19 mouse cellular contexts compared by ENCODE assay signal in the genomic region with DNA sequence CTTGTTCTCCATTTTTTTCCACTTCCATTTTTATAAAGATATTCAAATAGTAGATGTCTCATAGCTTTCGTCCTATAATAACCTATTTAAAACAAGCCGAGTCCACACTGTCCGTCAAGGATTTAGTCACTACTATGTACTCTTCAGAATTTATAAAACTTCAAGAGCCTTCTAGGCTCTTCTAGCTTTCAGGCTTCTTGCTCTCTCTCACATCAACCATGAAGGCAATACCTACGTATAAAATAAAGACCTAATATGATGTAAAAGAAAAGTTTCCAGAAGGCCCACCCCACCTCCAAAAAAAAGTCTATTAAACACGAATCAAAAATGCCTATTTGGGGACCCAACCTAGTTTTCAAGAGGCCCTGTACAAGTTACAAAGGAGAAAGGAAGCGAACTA. TPM values are rescaled to one million over a fixed set of nuclear protein-coding genes. Genes with fewer than 3 reads are reported as not detected.
DNase-seq lines count a peak whose midpoint lies in the region; ATAC-seq and TF ChIP-seq lines count a peak whose summit lies in the region.
"Had no signal": no experiment of that assay in that cellular context is flagged by ENCODE, and none has a peak within 500 bp of the region (broad histone marks: within the 10 kb centered on the region; RNA-seq: fewer than 3 reads in every experiment).

No protein-coding gene starts in this region.

- H3K9ac ChIP-seq in forebrain, embryonic 15.5 days (replicated peaks) = no peak overlapping the region
- no peak overlapping the region for H3K9ac ChIP-seq in lung, postnatal 0 days (replicated peaks; ENCODE audit: low read depth)
- H3K9ac ChIP-seq in intestine, postnatal 0 days (ENCODE audit: low read depth, low read length) = peak overlapping the region; percentile 84
- H3K9ac ChIP-seq in stomach, postnatal 0 days (ENCODE audit: low read length) = 0 out of 2 replicates have a peak overlapping the region, but pooled peaks have one; percentile 66

- 0 out of 2 replicates have a peak overlapping the region, but pooled peaks have one; percentile 81 for H3K4me3 ChIP-seq in forebrain, embryonic 10.5 days
- H3K4me3 ChIP-seq in forebrain, embryonic 15.5 days = no peak overlapping the region
- H3K4me3 ChIP-seq in lung, postnatal 0 days (ENCODE audit: low read depth, low read length) = 0 out of 2 replicates have a peak overlapping the region, but pooled peaks have one; percentile 57
- H3K4me3 ChIP-seq in intestine, postnatal 0 days (ENCODE audit: low read depth, low read length) = peak overlapping the region; percentile 73
- peak overlapping the region; percentile 62 for H3K4me3 ChIP-seq in stomach, postnatal 0 days (ENCODE audit: low read depth, low read length)

- TF ChIP-seq EP300 in lung, postnatal 0 days (IDR thresholded peaks at IDR 0.05) = no peak
- TF ChIP-seq EP300 in stomach, postnatal 0 days (optimal IDR thresholded peaks at IDR 0.05) = no peak

- H3K27ac ChIP-seq in forebrain, embryonic 10.5 days = no peak overlapping the region
- no peak overlapping the region for H3K27ac ChIP-seq in forebrain, embryonic 15.5 days (replicated peaks)
- no peak overlapping the region for H3K27ac ChIP-seq in lung, postnatal 0 days (ENCODE audit: low read length)
- 0 out of 2 replicates have a peak overlapping the region, but pooled peaks have one; percentile 85 for H3K27ac ChIP-seq in intestine, postnatal 0 days (ENCODE audit: low read depth, low read length)
- no peak overlapping the region for H3K27ac ChIP-seq in stomach, postnatal 0 days (replicated peaks)
- H3K27ac ChIP-seq: forebrain, embryonic 13.5 days; gastrocnemius, adult 2 months; hindbrain, embryonic 13.5 days; left cerebral cortex, adult 2 months had no signal

- no peak for TF ChIP-seq CTCF in lung, postnatal 0 days (IDR thresholded peaks at IDR 0.05)
- no peak for TF ChIP-seq CTCF in intestine, postnatal 0 days (IDR thresholded peaks at IDR 0.05; ENCODE audit: low read depth)
- TF ChIP-seq CTCF in stomach, postnatal 0 days (IDR thresholded peaks at IDR 0.05; ENCODE audit: low read depth) = no peak

- H3K4me1 ChIP-seq in forebrain, embryonic 10.5 days = peaks cover 17% of the 10 kb centered on the region
- peaks cover 5% of the 10 kb centered on the region for H3K4me1 ChIP-seq in forebrain, embryonic 15.5 days
- H3K4me1 ChIP-seq in lung, postnatal 0 days (ENCODE audit: insufficient read depth, low read depth, low read length) = peaks cover 3% of the 10 kb centered on the region; the same call in 1 of the 2 replicates
- H3K4me1 ChIP-seq in intestine, postnatal 0 days (replicated peaks; ENCODE audit: control insufficient read depth, insufficient read depth, low read length) = no peaks in the 10 kb centered on the region; the same call in 1 of the 2 replicates
- H3K4me1 ChIP-seq in stomach, postnatal 0 days (replicated peaks; ENCODE audit: control insufficient read depth, insufficient read depth) = no peaks in the 10 kb centered on the region

- WGBS in forebrain, embryonic 10.5 days = 66% methylated on average over 6 of the region's 6 CpGs
- 69% methylated on average over 6 of the region's 6 CpGs for WGBS in forebrain, embryonic 15.5 days
- 55% methylated on average over 6 of the region's 6 CpGs for WGBS in lung, postnatal 0 days
- 38% methylated on average over 6 of the region's 6 CpGs for WGBS in intestine, postnatal 0 days
- 58% methylated on average over 6 of the region's 6 CpGs for whole genome bisulfite sequencing in stomach, postnatal 0 days

- intact Hi-C loops in left cerebral cortex, postnatal 25 days (cut with DNase I) = loop anchor here (5.0 kb wide), 1 partner anchor 190 kb away; no protein-coding TSS in a partner anchor

- no peak for DNase-seq in forebrain, embryonic 10.5 days (ENCODE audit: extremely low spot score, low spot score)
- no peak for DNase-seq in lung, postnatal 0 days (ENCODE audit: low spot score)
- no peak for DNase-seq in lung, postnatal 36 days
- DNase-seq in stomach, postnatal 0 days (ENCODE audit: low spot score) = no peak
- no peak for DNase-seq in left cerebral cortex, postnatal 25 days (ENCODE audit: low spot score in 2 of 2)
- DNase-seq in left cerebral cortex, adult 18-20 months (ENCODE audit: low spot score in 2 of 2) = no peak
- DNase-seq: gastrocnemius, adult 2 months; right cerebral cortex, postnatal 25 days had no signal

- no peaks in the 10 kb centered on the region for H3K9me3 ChIP-seq in forebrain, embryonic 10.5 days
- no peaks in the 10 kb centered on the region for H3K9me3 ChIP-seq in forebrain, embryonic 15.5 days
- H3K9me3 ChIP-seq in lung, postnatal 0 days (ENCODE audit: low read length) = no peaks in the 10 kb centered on the region
- no peaks in the 10 kb centered on the region for H3K9me3 ChIP-seq in intestine, postnatal 0 days (ENCODE audit: control insufficient read depth)
- H3K9me3 ChIP-seq in stomach, postnatal 0 days (ENCODE audit: control insufficient read depth, low read length) = no peaks in the 10 kb centered on the region
- H3K9me3 ChIP-seq: forebrain, embryonic 13.5 days; hindbrain, embryonic 13.5 days had no signal

- H3K36me3 ChIP-seq in forebrain, embryonic 10.5 days (replicated peaks) = no peaks in the 10 kb centered on the region
- H3K36me3 ChIP-seq in forebrain, embryonic 15.5 days = no peaks in the 10 kb centered on the region
- no peaks in the 10 kb centered on the region for H3K36me3 ChIP-seq in lung, postnatal 0 days (ENCODE audit: insufficient read depth, low read length)
- no peaks in the 10 kb centered on the region for H3K36me3 ChIP-seq in intestine, postnatal 0 days (ENCODE audit: control insufficient read depth, insufficient read depth)
- no peaks in the 10 kb centered on the region for H3K36me3 ChIP-seq in stomach, postnatal 0 days (ENCODE audit: control insufficient read depth, insufficient read depth, low read length)
- H3K36me3 ChIP-seq: hindbrain, embryonic 13.5 days had no signal

- peaks cover 54% of the 10 kb centered on the region for H3K27me3 ChIP-seq in forebrain, embryonic 10.5 days (ENCODE audit: poor library complexity, severe bottlenecking)
- peaks cover 18% of the 10 kb centered on the region for H3K27me3 ChIP-seq in forebrain, embryonic 15.5 days
- peaks cover 16% of the 10 kb centered on the region; the same call in 1 of the 2 replicates for H3K27me3 ChIP-seq in lung, postnatal 0 days (replicated peaks; ENCODE audit: insufficient read depth, low read length)
- no peaks in the 10 kb centered on the region for H3K27me3 ChIP-seq in intestine, postnatal 0 days (replicated peaks; ENCODE audit: control insufficient read depth, insufficient read depth, low read length)
- no peaks in the 10 kb centered on the region; the same call in 1 of the 2 replicates for H3K27me3 ChIP-seq in stomach, postnatal 0 days (ENCODE audit: control insufficient read depth, insufficient read depth, low read length)

- no peak overlapping the region for H3K4me2 ChIP-seq in forebrain, embryonic 15.5 days (replicated peaks)
- H3K4me2 ChIP-seq in lung, postnatal 0 days (replicated peaks; ENCODE audit: low read depth, low read length) = no peak overlapping the region
- peak overlapping the region; percentile 76 for H3K4me2 ChIP-seq in intestine, postnatal 0 days (replicated peaks; ENCODE audit: low read depth)
- 0 out of 2 replicates have a peak overlapping the region, but pooled peaks have one; percentile 81 for H3K4me2 ChIP-seq in stomach, postnatal 0 days (replicated peaks; ENCODE audit: low read depth)

- ATAC-seq in forebrain, embryonic 15.5 days (replicated peaks) = no peak
- no peak for ATAC-seq in lung, postnatal 0 days
- no peak for ATAC-seq in intestine, postnatal 0 days
- no peak for ATAC-seq in stomach, postnatal 0 days (ENCODE audit: low FRiP score, low TSS enrichment)

RNA-seq across cellular contexts. Expression of a gene that starts 57.0 kb away (rescaled TPM):
- polyA plus RNA-seq in forebrain, embryonic 10.5 days (2016; fragmentation: Nextera tagmentation; extraction: Ambion mirVana) = not detected in 2 replicates
- not detected in 2 replicates for polyA plus RNA-seq in forebrain, embryonic 15.5 days (2015; fragmentation: Nextera tagmentation; extraction: Ambion mirVana)
- not detected in 2 replicates for polyA plus RNA-seq in lung, postnatal 0 days (2015; fragmentation: Nextera tagmentation; extraction: Ambion mirVana)
- not detected in 2 replicates for polyA plus RNA-seq in intestine, postnatal 0 days (2015; fragmentation: Nextera tagmentation; extraction: Ambion mirVana)
- polyA plus RNA-seq in stomach, postnatal 0 days (2015; fragmentation: Nextera tagmentation; extraction: Ambion mirVana) = 0.85 and 1.1 TPM in 2 replicates
- not detected for total RNA-seq in left cerebral cortex, postnatal 25 days (2021)
- total RNA-seq in left cerebral cortex, adult 18-20 months (2021) = not detected
- total RNA-seq: adrenal gland, adult 2 months; common myeloid progenitor, adult 5-6 weeks; gastrocnemius, adult 2 months; left cerebral cortex, adult 2 months; neutrophil, adult 5-6 weeks had no signal
- polyA plus RNA-seq: adrenal gland, adult 2 months; forebrain, embryonic 13.5 days; heart, embryonic 11.5 days; hindbrain, embryonic 13.5 days; midbrain, embryonic 16.5 days; testis, adult 2 months had no signal

Comparison
In these comparisons a context has a peak if more than half of its experiments do, and no peak if none do; other contexts are left out.
1. H3K4me2 ChIP-seq: peak in intestine, postnatal 0 days (single experiment) and stomach, postnatal 0 days (single experiment); none in forebrain, embryonic 15.5 days (single experiment) and lung, postnatal 0 days (single experiment).
2. H3K9ac ChIP-seq: peak in intestine, postnatal 0 days (single experiment) and stomach, postnatal 0 days (single experiment); none in forebrain, embryonic 15.5 days (single experiment) and lung, postnatal 0 days (single experiment).